Mouse (Mus musculus): ENCODE results near the gene Itprid1. TPM values are rescaled to one million over a fixed set of nuclear protein-coding genes. Genes with fewer than 3 reads are reported as not detected.

The Itprid1 gene
- polyA plus RNA-seq, 1 experiment from 2014 or later: not detected

DNA sequence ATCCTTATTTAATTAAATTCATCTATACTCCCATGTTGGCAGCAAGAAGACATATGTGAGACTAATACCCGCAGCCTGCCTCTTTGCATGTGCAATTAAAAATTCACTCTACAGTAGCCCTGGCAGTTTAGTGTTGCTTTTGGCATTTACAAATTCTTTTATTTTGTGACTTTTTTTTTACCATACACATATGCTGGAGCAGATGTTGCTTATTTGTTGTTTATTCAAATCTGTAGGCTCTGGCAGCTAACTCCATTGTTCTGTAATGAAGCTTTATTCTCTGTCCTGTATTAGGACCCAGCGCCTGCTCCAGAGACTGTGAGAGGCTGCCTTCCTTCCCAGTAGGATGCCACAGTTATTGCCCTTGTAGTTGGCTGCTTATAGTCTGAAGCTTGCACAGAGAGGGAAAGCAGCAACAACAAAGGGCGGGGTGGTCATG is 83.6 kb downstream of the Itprid1 start:
- no peak overlapping the region for H3K4me3 ChIP-seq (replicated peaks)
- no peak overlapping the region for H3K27ac ChIP-seq
- H3K9me3 ChIP-seq: no peaks in the 10 kb centered on the region
- WGBS: 80% methylated on average over 3 of the region's 3 CpGs
- ATAC-seq: no peak
- H3K27me3 ChIP-seq (replicated peaks): no peaks in the 10 kb centered on the region
- H3K4me1 ChIP-seq (replicated peaks): no peaks in the 10 kb centered on the region
- no peak overlapping the region for H3K9ac ChIP-seq
- no peaks in the 10 kb centered on the region for H3K36me3 ChIP-seq
- H3K4me2 ChIP-seq (replicated peaks): no peak overlapping the region

DNA sequence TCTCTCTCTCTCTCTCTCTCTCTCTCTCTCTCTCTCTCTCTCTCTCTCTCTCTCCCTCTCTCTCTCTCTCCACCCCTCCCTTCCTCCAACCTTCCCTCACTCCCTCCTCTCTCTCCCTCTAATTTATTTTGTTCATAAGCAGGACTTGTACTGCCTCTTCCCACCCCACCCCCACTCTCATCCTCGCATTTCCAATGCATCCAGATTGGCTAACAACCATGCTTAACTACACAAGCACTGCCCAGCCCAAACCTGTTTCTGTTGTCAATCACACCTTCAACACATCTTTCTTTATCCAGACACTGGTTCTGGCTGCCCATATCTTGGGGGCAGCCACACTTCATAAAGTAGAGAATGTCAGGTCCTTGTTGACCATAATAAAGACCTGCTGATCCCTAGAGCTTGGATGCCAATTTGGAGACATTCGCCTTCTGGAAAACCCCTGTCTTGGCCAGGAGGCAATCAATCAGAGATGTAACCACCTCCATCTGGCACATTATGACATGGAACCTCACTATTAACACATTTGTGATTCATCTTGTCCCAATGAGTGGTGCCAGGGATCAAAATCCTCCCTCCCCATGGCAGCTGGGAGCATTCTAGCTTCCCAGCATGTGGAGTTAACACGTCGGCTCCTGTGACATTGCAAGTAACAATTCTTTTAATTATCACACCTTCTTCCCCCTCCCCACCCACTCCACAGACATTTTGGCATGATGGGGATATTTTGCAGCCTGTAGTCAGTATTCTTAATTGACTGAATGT is 84.4 kb downstream of the Itprid1 start:
- H3K4me2 ChIP-seq (replicated peaks): no peak overlapping the region
- H3K4me1 ChIP-seq (replicated peaks): no peaks in the 10 kb centered on the region
- H3K9ac ChIP-seq: no peak overlapping the region
- no peaks in the 10 kb centered on the region for H3K36me3 ChIP-seq
- no peaks in the 10 kb centered on the region for H3K9me3 ChIP-seq
- no peak overlapping the region for H3K4me3 ChIP-seq (replicated peaks)
- H3K27ac ChIP-seq: no peak overlapping the region
- 80% methylated on average over 4 of the region's 4 CpGs for WGBS
- H3K27me3 ChIP-seq (replicated peaks): no peaks in the 10 kb centered on the region
- no peak for ATAC-seq

DNA sequence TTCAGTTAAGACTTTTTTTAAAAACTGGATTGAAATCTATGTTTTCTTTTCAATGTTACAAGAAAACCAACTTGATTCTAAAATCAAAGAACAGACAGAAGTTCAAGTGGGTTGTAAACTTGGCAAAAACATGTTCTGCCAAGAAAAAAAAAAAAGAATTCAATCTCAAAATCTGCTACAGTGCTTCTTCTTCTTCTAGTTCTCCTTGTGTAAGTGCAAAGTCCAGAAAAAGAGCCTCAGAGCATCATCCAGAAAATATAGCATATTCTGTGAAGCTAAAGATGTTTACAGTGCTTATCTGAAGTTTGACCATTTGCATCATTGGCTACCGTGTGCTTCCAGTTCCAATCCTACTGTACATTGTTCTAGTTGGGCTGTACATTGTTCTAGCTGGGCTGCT is 108.0 kb downstream of the Itprid1 start:
- H3K4me3 ChIP-seq (replicated peaks): no peak overlapping the region
- H3K27ac ChIP-seq: no peak overlapping the region
- H3K4me2 ChIP-seq (replicated peaks): no peak overlapping the region
- H3K4me1 ChIP-seq (replicated peaks): no peaks in the 10 kb centered on the region
- no peaks in the 10 kb centered on the region for H3K36me3 ChIP-seq
- H3K27me3 ChIP-seq (replicated peaks): no peaks in the 10 kb centered on the region
- no peaks in the 10 kb centered on the region for H3K9me3 ChIP-seq
- no peak overlapping the region for H3K9ac ChIP-seq
- 91% methylated on average over 1 of the region's 1 CpGs for WGBS
- ATAC-seq: no peak

DNA sequence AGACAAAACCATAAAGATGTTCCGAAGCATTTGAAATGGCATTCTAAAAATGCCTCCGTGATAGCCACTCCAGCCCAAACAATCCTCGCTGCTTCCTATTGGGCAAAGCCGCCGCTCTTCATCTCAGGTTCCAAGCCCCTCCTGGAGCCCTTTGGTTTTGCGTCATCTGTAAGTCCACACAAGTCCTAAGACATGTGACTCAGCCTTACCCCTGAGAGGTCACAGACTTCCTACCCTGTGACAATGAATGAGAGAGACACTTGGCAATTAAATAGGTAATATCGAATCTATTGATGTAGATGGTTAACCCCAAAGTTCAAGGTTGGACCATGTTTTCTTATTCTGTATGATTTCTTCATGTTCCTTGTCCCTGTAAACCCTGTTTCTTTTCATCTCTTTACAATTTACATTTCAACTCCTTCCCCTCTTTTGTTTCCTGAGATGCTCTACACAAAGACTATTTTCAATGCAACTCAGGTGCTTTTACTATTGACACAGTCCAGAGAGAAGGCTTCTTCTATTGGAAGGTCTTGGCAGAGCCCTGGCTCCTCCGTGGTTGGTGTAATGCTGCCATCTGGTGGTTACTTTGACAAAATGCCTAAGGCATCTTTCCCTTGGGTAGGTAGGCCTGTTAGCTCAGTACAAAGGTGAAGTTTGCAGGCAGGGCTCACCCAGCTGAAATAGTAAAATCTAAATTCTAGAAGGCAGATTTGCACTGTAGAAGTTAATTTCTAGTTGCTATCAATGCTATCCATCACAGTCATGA is 113.8 kb downstream of the Itprid1 start:
- no peaks in the 10 kb centered on the region for H3K4me1 ChIP-seq (replicated peaks)
- no peak overlapping the region for H3K9ac ChIP-seq
- no peak overlapping the region for H3K27ac ChIP-seq
- H3K27me3 ChIP-seq (replicated peaks): no peaks in the 10 kb centered on the region
- H3K9me3 ChIP-seq: no peaks in the 10 kb centered on the region
- no peaks in the 10 kb centered on the region for H3K36me3 ChIP-seq
- H3K4me2 ChIP-seq (replicated peaks): no peak overlapping the region
- peak; percentile 74; the same call in 1 of the 2 replicates for ATAC-seq
- H3K4me3 ChIP-seq (replicated peaks): no peak overlapping the region
- WGBS: 70% methylated on average over 8 of the region's 8 CpGs

DNA sequence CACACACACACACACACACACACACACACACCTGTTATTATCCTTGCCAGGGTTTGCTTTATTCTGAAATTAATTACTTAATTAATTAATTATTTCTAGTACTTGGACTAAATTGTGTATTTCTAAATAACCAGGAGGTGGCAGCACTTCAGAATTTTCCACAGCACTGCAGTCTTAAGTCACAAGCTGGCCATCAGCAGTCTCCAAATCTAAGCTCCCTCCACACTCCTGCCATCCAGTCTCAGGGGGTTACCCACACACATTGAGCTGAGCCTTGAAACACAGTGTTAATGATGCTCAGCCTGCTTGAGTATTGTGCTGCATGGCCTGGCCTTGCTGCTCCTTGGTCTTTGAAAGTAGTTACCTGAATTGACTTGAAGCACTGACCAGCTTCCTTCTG is 136.3 kb downstream of the Itprid1 start:
- Histone ChIP-seq H3K27ac (no peak overlapping the region), H3K4me2 (replicated peaks) (no peak overlapping the region), H3K4me1 (replicated peaks) (no peaks in the 10 kb centered on the region), H3K9me3 (no peaks in the 10 kb centered on the region), H3K4me3 (replicated peaks) (no peak overlapping the region), H3K36me3 (no peaks in the 10 kb centered on the region), H3K9ac (no peak overlapping the region), H3K27me3 (replicated peaks) (no peaks in the 10 kb centered on the region)
- ATAC-seq: no peak

DNA sequence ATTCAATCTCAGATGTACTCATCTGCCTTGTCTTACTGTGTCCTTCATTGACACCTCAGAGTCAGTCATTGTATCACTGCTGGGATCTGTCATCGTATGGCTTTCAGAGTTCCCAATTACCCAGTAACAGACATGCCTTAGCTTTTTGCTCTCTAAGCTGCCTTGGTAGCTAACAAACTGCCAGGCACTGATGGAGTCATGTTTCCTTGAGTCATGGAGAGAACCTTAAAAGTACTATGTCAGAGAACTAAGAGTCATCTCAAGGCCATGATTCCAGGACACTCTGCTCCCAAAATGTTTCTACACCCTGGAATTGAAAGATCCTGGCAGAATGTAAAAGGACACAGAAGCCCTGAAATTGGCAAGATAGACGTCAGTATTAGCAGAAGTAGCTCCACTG is 143.1 kb downstream of the Itprid1 start:
- Histone ChIP-seq H3K4me3 (replicated peaks) (no peak overlapping the region), H3K4me1 (replicated peaks) (no peaks in the 10 kb centered on the region), H3K4me2 (replicated peaks) (no peak overlapping the region), H3K27me3 (replicated peaks) (no peaks in the 10 kb centered on the region), H3K27ac (no peak overlapping the region), H3K9ac (no peak overlapping the region), H3K9me3 (no peaks in the 10 kb centered on the region), H3K36me3 (no peaks in the 10 kb centered on the region)
- WGBS: 85% methylated on average over 2 of the region's 2 CpGs
- ATAC-seq: no peak

DNA sequence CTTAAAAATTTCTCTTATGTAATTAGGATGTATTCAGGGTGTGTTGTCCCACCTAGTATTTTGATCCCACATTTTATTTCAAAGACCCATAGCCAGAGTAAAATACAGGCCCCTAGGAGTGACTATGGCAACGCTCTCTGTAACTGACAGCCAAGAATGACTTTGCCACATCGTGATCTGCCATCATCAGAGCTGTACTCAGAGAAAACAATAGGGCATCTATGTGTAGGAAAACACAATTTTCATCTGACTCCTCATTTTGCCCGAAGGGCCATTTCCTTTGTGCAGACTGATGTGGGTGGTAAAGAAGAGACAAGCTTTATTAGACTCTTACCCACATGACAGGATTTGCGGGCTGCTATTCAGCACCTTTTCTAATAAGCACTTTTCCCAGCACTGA is 172.0 kb downstream of the Itprid1 start:
- 77% methylated on average over 4 of the region's 4 CpGs for WGBS
- no peak for ATAC-seq
- H3K36me3 ChIP-seq: no peaks in the 10 kb centered on the region
- no peak overlapping the region for H3K4me2 ChIP-seq (replicated peaks)
- no peaks in the 10 kb centered on the region for H3K9me3 ChIP-seq
- H3K4me3 ChIP-seq (replicated peaks): no peak overlapping the region
- no peaks in the 10 kb centered on the region for H3K27me3 ChIP-seq (replicated peaks)
- H3K27ac ChIP-seq: no peak overlapping the region
- no peaks in the 10 kb centered on the region for H3K4me1 ChIP-seq (replicated peaks)
- H3K9ac ChIP-seq: no peak overlapping the region

DNA sequence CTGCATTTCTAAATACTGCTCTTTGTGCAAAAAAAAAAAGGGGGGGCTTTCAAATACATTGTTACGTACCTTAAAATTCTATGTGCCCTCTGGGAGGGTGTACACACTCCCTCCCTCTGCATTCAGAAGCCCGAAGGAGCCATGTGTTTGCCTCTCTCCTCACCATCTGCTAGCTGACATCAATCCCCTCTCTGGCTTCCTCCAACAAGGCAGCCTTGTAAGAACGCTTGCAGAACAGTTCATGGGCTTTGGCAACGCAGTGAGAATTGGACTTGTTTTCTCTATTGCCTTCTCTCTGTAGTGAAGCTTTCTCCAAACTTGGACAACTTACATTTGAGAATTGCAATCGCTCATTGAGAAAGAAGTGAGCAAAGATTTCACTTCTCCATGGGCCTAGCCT is 175.7 kb downstream of the Itprid1 start:
- no peak overlapping the region for H3K27ac ChIP-seq
- WGBS: 74% methylated on average over 5 of the region's 5 CpGs
- H3K9ac ChIP-seq: no peak overlapping the region
- no peak overlapping the region for H3K4me2 ChIP-seq (replicated peaks)
- no peaks in the 10 kb centered on the region for H3K4me1 ChIP-seq (replicated peaks)
- H3K9me3 ChIP-seq: no peaks in the 10 kb centered on the region
- no peaks in the 10 kb centered on the region for H3K36me3 ChIP-seq
- no peak for ATAC-seq
- no peaks in the 10 kb centered on the region for H3K27me3 ChIP-seq (replicated peaks)
- no peak overlapping the region for H3K4me3 ChIP-seq (replicated peaks)

DNA sequence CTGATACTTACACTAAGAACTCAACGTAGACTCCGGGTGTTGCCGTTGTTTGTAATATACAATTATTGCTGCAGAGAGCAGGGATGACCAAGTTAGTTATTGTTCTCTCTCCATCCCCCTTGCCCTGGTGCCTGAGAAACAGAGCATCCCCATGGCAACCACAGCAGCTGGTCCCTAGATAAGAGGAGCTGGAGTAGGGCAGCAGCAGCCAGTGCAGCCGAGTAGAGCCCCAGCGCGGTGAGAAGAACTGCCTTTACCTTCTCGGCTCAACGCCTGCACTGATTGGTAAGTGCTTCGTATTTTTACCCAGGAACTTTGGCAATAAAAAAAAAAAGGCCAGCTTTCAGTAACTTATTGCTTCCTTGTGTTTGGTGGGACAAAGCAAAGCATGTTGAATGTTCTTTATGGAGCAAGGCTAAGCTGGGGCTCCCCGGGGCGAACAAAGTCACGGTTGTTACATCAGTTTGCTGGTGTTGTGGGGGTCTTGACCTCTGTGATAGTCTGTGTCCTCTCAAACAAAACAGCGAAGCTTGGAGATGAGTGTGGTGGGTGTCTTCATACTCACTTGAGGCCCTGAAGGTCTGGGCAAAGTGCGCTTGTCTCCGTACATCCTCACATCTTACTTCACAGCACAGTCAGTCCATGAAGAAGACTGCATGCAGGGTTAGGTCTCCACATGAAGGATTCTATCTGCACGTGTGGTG is 180.7 kb downstream of the Itprid1 start, which contains the start of gene Ppp1r17:
Gene Ppp1r17, plus strand, starts transcription at position 207 of the 704 bp plus-strand sequence.
- no peak within 1 kb of the TSS for H3K4me2 ChIP-seq (replicated peaks)
- H3K27me3 ChIP-seq (replicated peaks): no peaks in the 10 kb centered on the region
- ATAC-seq: no peak
- no peak within 1 kb of the TSS for H3K4me3 ChIP-seq (replicated peaks)
- 67% methylated on average over 16 of the region's 16 CpGs for WGBS
- no peaks in the 10 kb centered on the region for H3K9me3 ChIP-seq
- no peak within 1 kb of the TSS for H3K27ac ChIP-seq
- H3K9ac ChIP-seq: no peak within 1 kb of the TSS
- H3K4me1 ChIP-seq (replicated peaks): no peaks in the 10 kb centered on the region
- H3K36me3 ChIP-seq: no peaks in the 10 kb centered on the region

DNA sequence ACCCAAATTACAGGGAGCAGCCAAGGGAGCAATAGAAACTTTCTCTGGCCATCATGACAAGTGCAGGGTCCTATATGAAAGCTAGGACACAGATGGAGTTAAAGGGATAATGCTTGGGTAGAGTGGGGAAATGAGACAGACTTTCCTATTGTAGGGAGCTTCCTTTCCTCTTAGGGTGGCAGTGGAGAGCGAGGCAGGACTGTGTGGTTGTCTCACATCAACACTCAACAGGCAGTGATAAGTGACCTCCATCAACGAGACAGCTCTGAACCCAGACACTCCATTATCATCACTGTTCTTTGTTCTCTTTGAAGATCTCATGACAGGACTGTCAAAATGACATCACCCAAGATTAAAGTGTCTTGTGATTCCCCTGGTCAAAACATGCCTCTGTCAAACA is 182.9 kb downstream of the Itprid1 start:
- 49% methylated on average over 2 of the region's 2 CpGs for WGBS
- Histone ChIP-seq H3K4me3 (replicated peaks) (no peak overlapping the region), H3K9me3 (no peaks in the 10 kb centered on the region), H3K4me1 (replicated peaks) (no peaks in the 10 kb centered on the region), H3K27ac (no peak overlapping the region), H3K36me3 (no peaks in the 10 kb centered on the region), H3K27me3 (replicated peaks) (no peaks in the 10 kb centered on the region), H3K4me2 (replicated peaks) (no peak overlapping the region), H3K9ac (no peak overlapping the region)
- ATAC-seq: no peak

DNA sequence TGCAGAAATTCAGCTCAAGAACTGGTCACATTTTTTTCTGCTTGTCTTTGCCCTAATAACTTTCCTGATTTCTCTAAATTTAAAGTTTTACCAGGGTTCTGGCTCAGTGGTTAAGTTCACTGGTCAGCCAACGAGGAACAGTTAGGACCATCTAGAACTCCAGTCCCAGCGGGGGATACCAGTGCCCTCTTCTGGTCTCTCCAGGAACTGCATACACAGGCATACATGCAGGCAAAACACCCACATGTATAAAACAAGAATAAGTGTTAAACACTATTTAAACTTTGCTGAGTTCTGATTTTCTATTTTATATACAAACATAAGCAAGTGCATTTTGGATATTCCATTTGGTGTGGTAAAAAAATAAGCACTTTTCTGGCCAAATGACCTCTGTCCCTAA is 188.8 kb downstream of the Itprid1 start:
- H3K4me2 ChIP-seq (replicated peaks): no peak overlapping the region
- ATAC-seq: no peak
- no peaks in the 10 kb centered on the region for H3K27me3 ChIP-seq (replicated peaks)
- no peaks in the 10 kb centered on the region for H3K4me1 ChIP-seq (replicated peaks)
- no peaks in the 10 kb centered on the region for H3K9me3 ChIP-seq
- no peak overlapping the region for H3K4me3 ChIP-seq (replicated peaks)
- WGBS: 73% methylated on average over 2 of the region's 2 CpGs
- H3K36me3 ChIP-seq: no peaks in the 10 kb centered on the region
- H3K9ac ChIP-seq: no peak overlapping the region
- no peak overlapping the region for H3K27ac ChIP-seq

DNA sequence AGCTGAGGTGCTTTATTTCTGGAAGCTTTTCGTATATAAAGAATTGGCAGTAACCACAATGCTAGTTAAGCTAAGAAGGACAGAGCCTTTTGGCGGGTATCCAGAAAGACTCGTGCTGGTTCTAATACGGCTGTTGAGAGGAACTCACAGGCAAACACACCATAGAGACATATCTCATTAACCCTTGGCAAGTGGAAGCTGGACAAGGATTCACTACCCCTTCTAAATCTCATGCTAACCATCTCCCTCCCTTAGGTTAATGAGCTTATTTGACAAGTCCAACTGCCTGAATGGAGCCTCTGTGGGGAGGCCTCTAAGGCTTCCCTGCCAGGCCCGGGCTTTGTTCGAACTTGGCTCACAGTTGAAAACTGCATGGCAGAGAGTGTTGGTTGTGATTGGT is 190.6 kb downstream of the Itprid1 start:
- Histone ChIP-seq H3K9me3 (no peaks in the 10 kb centered on the region), H3K9ac (no peak overlapping the region), H3K4me2 (replicated peaks) (no peak overlapping the region), H3K27me3 (replicated peaks) (no peaks in the 10 kb centered on the region), H3K36me3 (no peaks in the 10 kb centered on the region), H3K4me3 (replicated peaks) (no peak overlapping the region), H3K4me1 (replicated peaks) (no peaks in the 10 kb centered on the region), H3K27ac (no peak overlapping the region)
- no peak for ATAC-seq
- WGBS: 58% methylated on average over 6 of the region's 6 CpGs
